Mouse (Mus musculus) liver, postnatal 0 days (tissue): ENCODE measurements at regions not wholly inside any gene's neighbourhood (a gene's known extent, or its start where the extent isn't known, plus 50 kb on each side); places are given as distances from the start of the nearest gene placed in this dataset.

Source experiments
- CTCF ChIP-seq: sonication (generic); IDR thresholded peaks from 2 replicates; pipeline ENCODE4 v1.5.1; 2016; ENCODE audit warnings: antibody characterized with exemption, low read depth
- EP300 ChIP-seq: IDR thresholded peaks from 2 replicates; pipeline ENCODE4 v1.6.1; 2016; ENCODE audit warnings: antibody characterized with exemption, low read depth, mild to moderate bottlenecking

DNA sequence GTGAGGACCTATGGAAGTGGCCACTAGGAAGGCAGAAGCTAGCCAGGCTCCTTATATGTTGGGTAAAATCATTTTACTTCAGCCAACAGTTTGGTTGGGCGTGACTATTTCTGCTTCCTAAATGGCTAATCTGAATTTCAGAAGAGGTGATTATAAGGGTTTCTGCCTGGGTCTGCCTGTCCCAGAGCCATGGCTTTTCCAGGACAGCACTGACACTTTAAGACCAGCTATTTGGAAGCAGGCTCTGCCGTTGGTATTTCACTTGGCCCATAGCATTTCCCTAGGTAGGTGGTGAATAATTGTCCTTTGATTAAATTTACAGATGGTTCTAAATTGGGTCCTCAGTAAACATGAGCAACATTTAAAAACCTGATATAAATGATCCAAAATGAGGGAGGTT is 240.3 kb downstream of the Plpp3 start:
- TF ChIP-seq CTCF (no peak), EP300 (no peak)
